Mouse (Mus musculus): ENCODE data around the gene Pdzph1.

GRCm38 (mm10) chr17:59026336-59026735 lies 35.2 kb upstream of the Pdzph1 start:
- TF ChIP-seq CTCF (IDR thresholded peaks at IDR 0.05; ENCODE audit: extremely low read depth, insufficient read depth, low read length) (no peak), POLR2A (IDR thresholded peaks at IDR 0.05; ENCODE audit: extremely low read depth, insufficient read depth, low read length) (no peak)
